Mouse (Mus musculus) cerebellum, postnatal 4 days (tissue): Measurements from ENCODE around the gene Hadhb.

Experiments
- DNase-seq, 2 experiments: peaks; one replicate each; pipeline ENCODE4 v3.0.0; 2022; ENCODE audit warnings: low spot score in 2 of 2, mixed read lengths in 1 of 2

The Hadhb gene

DNA sequence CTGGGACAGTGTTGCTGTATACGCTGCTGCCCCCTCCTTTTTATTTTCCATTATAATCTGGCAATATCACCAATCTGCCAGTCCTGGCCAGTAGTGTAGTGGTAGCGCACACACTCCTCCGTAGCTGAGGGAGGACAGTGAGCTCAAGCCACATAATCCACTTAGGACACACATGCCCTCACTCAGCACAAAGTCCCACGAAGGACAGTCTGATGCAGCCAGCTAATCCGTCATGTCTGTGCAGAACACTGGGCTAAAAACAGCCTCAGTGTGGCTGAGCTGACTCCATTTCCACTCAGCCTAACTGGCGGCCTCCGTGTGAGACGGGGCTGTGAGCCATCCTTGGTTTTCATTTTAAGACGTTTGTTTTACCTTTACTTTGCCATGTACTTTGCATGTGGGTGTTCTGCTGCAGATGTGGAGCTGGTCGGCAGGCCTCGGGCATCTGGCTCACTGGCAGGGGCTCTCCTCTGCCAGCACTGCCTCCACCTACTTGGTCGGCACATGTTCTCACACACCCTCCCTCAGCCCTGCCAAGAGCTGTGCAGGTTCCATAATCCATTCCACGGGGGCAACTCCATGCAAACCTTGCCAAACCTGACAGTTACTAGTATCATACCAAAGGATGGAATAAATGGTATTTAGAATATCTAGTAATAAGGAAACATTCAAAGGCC, 27.0 kb upstream of the Hadhb start:
- no peak for DNase-seq

DNA sequence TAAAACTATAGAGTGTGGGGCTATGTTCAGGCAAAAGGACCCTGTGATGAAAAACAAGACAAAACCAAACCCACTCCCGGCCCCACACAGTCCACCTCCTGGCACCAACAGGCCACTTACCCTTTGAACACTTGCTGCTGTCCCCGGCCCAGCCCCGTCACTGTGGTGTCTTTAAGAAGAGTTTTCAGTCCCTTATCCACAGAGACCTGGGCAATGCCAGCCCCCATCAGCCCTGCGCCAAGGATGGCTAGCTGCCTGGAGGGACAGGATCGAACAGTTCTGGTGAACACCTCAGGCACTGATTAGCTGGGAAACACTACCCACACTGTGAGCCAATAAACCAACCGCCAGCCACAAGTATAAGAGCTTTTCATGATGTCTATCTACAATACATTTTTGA, 26.4 kb upstream of the Hadhb start:
- no peak for DNase-seq

- no peak for DNase-seq
Measured at GRCm38 (mm10) chr5:30131246-30131645, 23.8 kb upstream of the Hadhb start.

DNA sequence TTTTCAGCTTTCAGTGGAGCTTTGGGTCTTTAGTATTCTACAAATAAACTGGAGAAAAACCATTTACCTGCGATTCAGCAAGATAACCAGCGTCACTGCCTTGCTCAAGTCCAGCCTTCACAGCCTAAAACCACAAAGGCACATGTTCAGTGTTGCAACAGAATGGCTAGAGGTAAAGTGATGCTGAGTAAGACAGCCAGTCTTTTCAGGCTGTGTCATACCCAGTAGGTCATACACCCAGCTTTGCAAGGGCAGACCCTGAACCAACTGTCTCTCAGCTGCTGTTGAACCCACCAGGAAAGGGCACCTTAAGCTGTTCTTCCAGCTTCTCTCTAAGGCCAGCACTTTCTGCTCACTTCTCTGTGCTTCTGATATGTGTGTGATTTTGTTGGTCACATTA, 22.9 kb upstream of the Hadhb start:
- no peak for DNase-seq

DNA sequence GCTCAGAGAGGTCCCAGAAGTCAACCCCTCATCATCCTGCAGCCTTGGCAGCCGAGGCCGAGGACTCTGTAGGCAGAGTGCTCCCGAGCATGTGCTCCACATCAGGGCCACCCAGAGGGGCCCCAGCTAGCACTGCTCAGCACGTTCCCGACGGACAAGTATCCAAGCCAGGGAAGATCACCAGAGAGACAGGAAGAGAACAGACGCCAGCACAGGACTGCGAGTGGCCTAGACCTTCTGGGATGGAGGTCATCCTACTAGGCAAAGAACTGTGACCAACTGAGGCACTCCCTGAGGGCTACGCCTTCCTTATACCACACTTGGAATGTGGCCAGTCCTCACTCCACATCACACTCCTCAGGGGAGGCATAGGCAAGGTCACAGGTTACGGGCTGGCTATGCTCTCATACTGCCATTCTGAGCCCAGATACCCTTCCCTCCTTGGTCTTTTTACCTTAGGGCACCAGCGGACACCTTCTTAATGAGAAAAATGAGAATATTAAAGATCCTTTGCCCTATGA, 19.3 kb upstream of the Hadhb start:
- no peak for DNase-seq

DNA sequence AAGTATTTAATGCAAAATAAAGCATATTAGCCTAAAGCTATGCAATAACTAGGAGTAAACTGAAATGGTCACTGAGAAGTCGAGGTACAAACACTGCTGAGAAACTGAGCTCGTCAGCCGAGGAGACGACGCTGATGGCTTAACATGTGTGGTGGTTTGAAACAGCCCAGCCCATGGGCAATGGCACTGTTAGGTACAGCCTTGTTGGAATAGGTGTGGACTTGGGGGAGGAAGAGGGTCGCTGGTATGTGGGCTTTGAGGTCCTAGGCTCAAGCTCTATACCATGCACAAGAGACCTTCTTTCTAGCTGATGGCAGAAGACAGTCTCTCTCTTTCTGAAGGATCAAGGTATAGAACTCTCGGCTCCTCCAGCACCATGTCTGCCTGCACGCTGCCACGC, 17.8 kb upstream of the Hadhb start:
- no peak for DNase-seq

DNA sequence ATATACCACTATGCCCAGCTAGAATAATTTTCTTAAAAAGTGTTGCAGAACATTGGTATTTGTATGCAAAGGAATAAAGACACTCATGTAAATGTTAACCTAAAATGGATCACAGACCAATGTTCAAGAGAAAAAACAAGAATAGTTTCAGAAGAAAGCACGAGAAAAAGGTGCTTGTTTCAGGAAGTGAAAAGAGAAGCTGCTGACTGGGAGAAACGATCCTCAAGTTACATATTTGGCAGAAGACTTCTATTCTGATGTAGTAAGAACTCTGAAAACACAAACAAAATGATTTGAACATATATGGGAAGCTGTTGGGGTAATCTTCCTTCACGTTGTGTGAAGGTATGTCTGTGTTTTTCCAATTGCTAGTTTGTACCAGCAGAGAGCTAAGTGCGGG, 16.9 kb upstream of the Hadhb start:
- no peak for DNase-seq

GRCm38 (mm10) chr5:30146526-30146925, 8.5 kb upstream of the Hadhb start:
- DNase-seq = no peak

DNA sequence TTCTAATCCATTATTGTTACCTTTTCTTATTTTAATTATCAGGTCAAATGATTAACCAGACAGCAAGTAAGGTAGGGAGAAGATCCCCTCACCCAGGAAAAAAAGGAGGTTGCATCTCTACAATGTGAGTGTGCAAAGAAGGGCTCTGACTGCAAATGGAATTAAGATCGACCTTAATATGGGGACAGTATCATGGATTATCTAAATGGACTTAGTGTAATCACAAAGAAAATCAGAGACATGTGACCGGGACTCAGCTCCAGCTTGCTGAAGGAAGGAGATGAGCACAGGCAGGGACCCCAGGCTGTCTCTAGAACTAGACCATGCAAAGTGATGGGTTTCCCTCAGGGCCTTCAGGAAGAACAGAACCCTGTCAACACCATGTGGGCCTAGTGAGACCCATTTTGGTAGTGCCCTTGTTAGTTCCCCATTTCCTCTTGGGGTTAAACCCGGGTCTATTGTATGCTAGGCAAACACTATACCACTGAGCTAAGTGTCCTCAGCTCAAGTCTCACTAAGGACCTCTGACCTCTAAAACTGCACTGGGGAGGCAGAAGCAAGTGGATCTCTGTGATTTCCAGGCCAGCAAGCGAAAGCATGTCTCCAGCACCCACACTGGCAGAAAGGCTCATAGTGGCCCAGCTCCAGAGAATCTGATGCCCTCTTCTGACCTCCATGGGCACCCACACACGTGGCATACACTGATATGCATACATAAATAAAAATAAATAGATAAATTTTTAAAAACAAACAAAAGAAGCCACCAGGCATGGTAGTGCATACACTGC, 6.7 kb upstream of the Hadhb start:
- no peak for DNase-seq

- no peak for DNase-seq
Measured at GRCm38 (mm10) chr5:30152007-30152406, 3.0 kb upstream of the Hadhb start.

- no peak for DNase-seq
Measured at GRCm38 (mm10) chr5:30152413-30152812, 2.6 kb upstream of the Hadhb start.

- no peak for DNase-seq
Measured at GRCm38 (mm10) chr5:30153222-30153621, 1.8 kb upstream of the Hadhb start.

GRCm38 (mm10) chr5:30154013-30154412, 1.0 kb upstream of the Hadhb start:
- DNase-seq = peak in 1 of 2 experiments; percentile 5

GRCm38 (mm10) chr5:30155395-30155792, 346 bp downstream of the Hadhb start:
- DNase-seq = no peak

- DNase-seq = no peak
Measured at GRCm38 (mm10) chr5:30155821-30156629, 977 bp downstream of the Hadhb start.

DNA sequence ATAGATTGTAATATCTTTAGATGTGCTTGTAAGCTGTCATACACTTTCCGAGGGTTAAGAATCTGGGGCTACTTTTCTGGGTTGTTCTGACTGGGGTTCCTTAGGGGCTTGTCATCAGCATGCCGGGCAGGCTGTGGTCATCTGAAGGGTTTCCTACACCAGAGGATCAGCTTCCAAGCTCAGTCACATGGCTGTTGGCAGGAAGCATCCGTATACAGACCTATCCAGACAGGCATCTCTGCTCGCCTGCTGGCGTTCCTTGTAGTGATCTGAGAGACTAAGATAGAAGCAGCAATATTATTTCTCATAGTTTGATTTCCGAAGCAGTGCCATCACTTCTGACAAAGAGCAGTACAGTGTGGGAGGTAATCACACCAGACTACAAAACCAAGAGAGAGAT, 4.6 kb downstream of the Hadhb start:
- no peak for DNase-seq

DNA sequence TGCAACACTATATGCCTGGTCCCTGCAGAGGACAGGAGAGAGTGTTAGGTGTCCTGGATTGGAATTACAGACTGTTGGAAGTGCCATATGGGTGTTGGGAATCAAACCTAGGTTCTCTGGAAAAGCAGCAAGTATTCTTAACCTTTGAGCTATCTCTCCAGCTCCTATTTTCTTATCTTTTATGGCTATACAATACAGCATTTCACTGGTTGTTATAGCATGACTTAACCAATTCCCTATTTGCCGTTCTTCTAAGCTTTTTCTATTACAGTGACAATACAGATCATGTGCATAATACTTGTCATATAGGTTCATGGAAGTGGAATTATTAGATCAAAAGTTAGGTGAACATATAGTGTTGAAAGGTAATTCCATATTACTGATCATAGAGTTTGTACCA, 6.8 kb downstream of the Hadhb start:
- no peak for DNase-seq

- DNase-seq = no peak
Measured at GRCm38 (mm10) chr5:30162339-30162738, 7.3 kb downstream of the Hadhb start.

- DNase-seq = no peak
Measured at GRCm38 (mm10) chr5:30165234-30165946, 10.3 kb downstream of the Hadhb start.

GRCm38 (mm10) chr5:30170303-30170940, 15.4 kb downstream of the Hadhb start:
- no peak for DNase-seq

GRCm38 (mm10) chr5:30172115-30172514, 17.1 kb downstream of the Hadhb start:
- no peak for DNase-seq
